ENCODE assay signal across 29 mouse cellular contexts in the genomic region with DNA sequence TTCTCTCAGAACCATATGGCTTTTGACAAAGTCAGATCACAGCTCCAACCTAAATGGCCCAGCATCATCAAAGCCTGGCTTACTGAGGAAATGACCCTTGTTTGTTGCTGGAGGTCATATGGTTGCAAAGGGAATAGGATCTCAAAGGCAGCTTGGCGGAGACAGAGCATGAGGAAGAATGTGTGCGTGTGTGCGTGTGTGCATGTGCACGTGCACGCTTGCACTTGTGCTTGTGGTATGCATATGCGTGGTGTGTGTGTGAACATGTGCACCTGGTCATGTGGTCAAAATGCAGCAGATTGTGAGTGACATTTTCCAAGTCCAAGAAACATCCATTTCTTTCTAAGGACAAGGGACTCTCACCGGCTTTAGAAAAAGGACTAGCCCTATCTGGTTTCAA.
A peak's percentile ranks its signal among the peaks of the same experiment; 100 is the strongest.
DNase-seq lines count a peak whose midpoint lies in the region; ATAC-seq lines count a peak whose summit lies in the region.
"Had no signal": no experiment of that assay in that cellular context is flagged by ENCODE, and none has a peak within 500 bp of the region (broad histone marks: within the 10 kb centered on the region; RNA-seq: fewer than 3 reads in every experiment).

No protein-coding gene starts in this region.

- H3K4me1 ChIP-seq in megakaryocyte, embryonic 14.5 days: no peaks in the 10 kb centered on the region
- H3K4me1 ChIP-seq in limb, embryonic 11.5 days (ENCODE audit: control insufficient read depth, insufficient read depth, low read length): 0 out of 2 replicates have a peak, but pooled peaks cover 3% of the 10 kb centered on the region
- H3K4me1 ChIP-seq: forebrain, embryonic 15.5 days had no signal

- H3K4me3 ChIP-seq in megakaryocyte, embryonic 14.5 days (replicated peaks): peak overlapping the region; percentile 44
- H3K4me3 ChIP-seq in limb, embryonic 11.5 days (ENCODE audit: low read depth, low read length): no peak overlapping the region
- H3K4me3 ChIP-seq: embryonic facial prominence, embryonic 13.5 days; erythroblast, embryonic 14.5 days; forebrain, embryonic 12.5 days; forebrain, embryonic 15.5 days; heart, adult 2 months; hindbrain, embryonic 13.5 days had no signal

- WGBS in limb, embryonic 11.5 days: 38% methylated on average over 7 of the region's 7 CpGs

- ATAC-seq in megakaryocyte, adult 5-6 weeks (ENCODE audit: poor library complexity, severe bottlenecking): no peak
- no peak for ATAC-seq in limb, embryonic 11.5 days (ENCODE audit: insufficient number of reproducible peaks, low FRiP score, low TSS enrichment, low read depth)
- ATAC-seq: forebrain, embryonic 15.5 days; hindbrain, embryonic 16.5 days; inflammation-experienced regulatory T-cells, adult 6 months; intestine, embryonic 16.5 days; Patski had no signal

- no peaks in the 10 kb centered on the region for H3K36me3 ChIP-seq in megakaryocyte, embryonic 14.5 days (replicated peaks; ENCODE audit: low read length)
- H3K36me3 ChIP-seq in limb, embryonic 11.5 days (ENCODE audit: control insufficient read depth, insufficient read depth, low read length): no peaks in the 10 kb centered on the region
- H3K36me3 ChIP-seq: embryonic facial prominence, embryonic 13.5 days; forebrain, embryonic 12.5 days; forebrain, embryonic 15.5 days; G1E; hindbrain, embryonic 13.5 days had no signal

- no peak overlapping the region for H3K9ac ChIP-seq in limb, embryonic 11.5 days (ENCODE audit: low read length)
- H3K9ac ChIP-seq: embryonic facial prominence, embryonic 13.5 days; forebrain, embryonic 12.5 days; forebrain, embryonic 15.5 days; hindbrain, embryonic 13.5 days had no signal

- intact Hi-C loops in heart, postnatal 25 days (cut with DNase I): no loop called here

- H3K27me3 ChIP-seq in megakaryocyte, embryonic 14.5 days (replicated peaks): peaks cover 5% of the 10 kb centered on the region
- no peaks in the 10 kb centered on the region for H3K27me3 ChIP-seq in limb, embryonic 11.5 days (ENCODE audit: control insufficient read depth, insufficient read depth, low read length)
- H3K27me3 ChIP-seq: embryonic facial prominence, embryonic 13.5 days; forebrain, embryonic 15.5 days; hindbrain, embryonic 13.5 days; Patski had no signal

- H3K27ac ChIP-seq in limb, embryonic 11.5 days (replicated peaks; ENCODE audit: low read depth, low read length): no peak overlapping the region
- H3K27ac ChIP-seq: embryonic facial prominence, embryonic 13.5 days; forebrain, embryonic 12.5 days; forebrain, embryonic 15.5 days; heart, adult 2 months; hindbrain, embryonic 13.5 days had no signal

- H3K9me3 ChIP-seq in megakaryocyte, embryonic 14.5 days: no peaks in the 10 kb centered on the region
- no peaks in the 10 kb centered on the region for H3K9me3 ChIP-seq in limb, embryonic 11.5 days (ENCODE audit: control insufficient read depth, low read length)
- H3K9me3 ChIP-seq: embryonic facial prominence, embryonic 13.5 days; forebrain, embryonic 12.5 days; forebrain, embryonic 15.5 days; G1E; hindbrain, embryonic 13.5 days had no signal

- H3K4me2 ChIP-seq in limb, embryonic 11.5 days (ENCODE audit: low read depth, severe bottlenecking): no peak overlapping the region
- H3K4me2 ChIP-seq: embryonic facial prominence, embryonic 13.5 days; forebrain, embryonic 12.5 days; forebrain, embryonic 15.5 days; heart, embryonic 11.5 days; hindbrain, embryonic 13.5 days had no signal

- peak; percentile 32 for DNase-seq in embryo, embryonic 10 days (ENCODE audit: low spot score)
- no peak for DNase-seq in embryo, embryonic 11 days
- DNase-seq in heart, adult 11 months: peak; percentile 58
- no peak for DNase-seq in heart, postnatal 25 days (ENCODE audit: low spot score)
- DNase-seq in limb, embryonic 11.5 days (ENCODE audit: low spot score): peak; percentile 31
- DNase-seq in right cerebral cortex, adult 2 months (ENCODE audit: low spot score in 2 of 2): no peak
- DNase-seq: adrenal gland, adult 2 months; adrenal gland, postnatal 14 days; cerebellum, adult 11-12 months; cerebellum, adult 8-10 months; cerebellum, postnatal 10 days; cerebellum, postnatal 36 days; gastrocnemius, postnatal 25 days; heart, adult 2 months; heart, postnatal 4 days; kidney, adult 18-20 months had no signal

Comparison
In these comparisons a context has a peak if more than half of its experiments do, and no peak if none do; other contexts are left out.
1. DNase-seq: peak in embryo, embryonic 10 days (single experiment), heart, adult 11 months (single experiment) and limb, embryonic 11.5 days (single experiment); none in embryo, embryonic 11 days (single experiment), heart, postnatal 25 days (single experiment) and right cerebral cortex, adult 2 months (0 of 2).